Mouse (Mus musculus) ES-E14 (cell line): ENCODE results near the gene Herc4.

ENCODE experiments used
- CHD2 ChIP-seq: IDR thresholded peaks from 2 replicates; pipeline ENCODE4 v1.6.1; 2014; ENCODE audit warnings: mild to moderate bottlenecking, low read depth, low read length, inconsistent platforms
- ZNF384 ChIP-seq: IDR thresholded peaks from 2 replicates; pipeline ENCODE4 v1.6.1; 2012; ENCODE audit warnings: low read depth, low read length, inconsistent platforms

DNA sequence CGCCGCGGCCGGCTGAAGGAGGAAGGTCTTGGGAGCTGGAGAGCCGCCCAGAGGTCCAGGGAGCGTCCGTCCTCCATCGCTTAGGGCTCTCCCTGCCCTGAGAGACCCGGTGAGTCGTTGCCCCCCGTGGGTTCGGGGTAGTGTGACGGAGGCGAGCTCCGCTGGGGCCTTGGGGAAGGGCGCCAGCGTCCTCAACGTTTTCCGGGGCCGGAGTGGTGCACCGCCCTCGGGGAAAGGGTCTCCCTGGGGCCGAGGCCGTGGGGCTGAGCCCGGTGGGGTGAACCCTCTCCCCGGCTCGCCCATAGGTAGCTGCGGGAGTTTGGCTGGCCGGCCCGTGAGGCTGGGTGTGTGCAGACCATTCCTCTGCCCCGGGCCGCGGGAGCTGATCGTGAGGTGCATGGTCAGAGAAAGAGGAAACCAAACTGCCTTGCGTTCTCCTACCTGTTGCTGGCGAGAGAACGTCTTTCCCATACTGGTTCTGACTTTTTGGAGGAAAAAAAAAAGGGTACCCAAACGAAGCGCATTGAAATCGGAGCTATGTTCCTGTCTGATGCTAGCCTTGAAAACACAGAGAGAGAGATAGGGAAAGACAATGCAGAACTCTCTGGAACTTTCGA, 553 bp downstream of the Herc4 start:
- no peak for TF ChIP-seq ZNF384
- no peak for TF ChIP-seq CHD2
